Mouse (Mus musculus) neural tube, embryonic 13.5 days (tissue): ENCODE measurements at regions not wholly inside any gene's neighbourhood (a gene's known extent, or its start where the extent isn't known, plus 50 kb on each side); places are given as distances from the start of the nearest gene placed in this dataset.

Experiments
- ATAC-seq: fragments of 200-750 bp; cut with Nextera tagmentation; 2 replicates; pipeline ENCODE4 v1.8.0; 2017; ENCODE audit warnings: low read depth, mild to moderate bottlenecking, moderate TSS enrichment, moderate library complexity
- H3K27ac ChIP-seq: fragments of 300-500 bp; sonication (generic); replicated peaks from 2 replicates; pipeline ENCODE4 v1.5.1; 2015; ENCODE audit warnings: moderate library complexity, mild to moderate bottlenecking, inconsistent platforms
- H3K27me3 ChIP-seq: fragments of 300-500 bp; sonication (generic); 2 replicates; pipeline ENCODE4 v1.6.1; 2015; ENCODE audit warnings: mild to moderate bottlenecking, inconsistent platforms
- H3K36me3 ChIP-seq: fragments of 300-500 bp; sonication (generic); 2 replicates; pipeline ENCODE4 v1.6.1; 2015; ENCODE audit warnings: mild to moderate bottlenecking, inconsistent platforms
- H3K4me1 ChIP-seq: fragments of 300-500 bp; sonication (generic); replicated peaks from 2 replicates; pipeline ENCODE4 v1.6.1; 2015; ENCODE audit warnings: inconsistent platforms
- H3K4me2 ChIP-seq: fragments of 300-500 bp; sonication (generic); 2 replicates; pipeline ENCODE4 v1.6.1; 2015; ENCODE audit warnings: inconsistent platforms, mild to moderate bottlenecking, moderate library complexity
- H3K4me3 ChIP-seq: fragments of 300-500 bp; sonication (generic); 2 replicates; pipeline ENCODE4 v1.5.1; 2015; ENCODE audit warnings: mild to moderate bottlenecking, inconsistent platforms
- H3K9ac ChIP-seq: fragments of 300-500 bp; sonication (generic); 2 replicates; pipeline ENCODE4 v1.6.1; 2015; ENCODE audit warnings: moderate library complexity, mild to moderate bottlenecking, inconsistent platforms
- H3K9me3 ChIP-seq: fragments of 300-500 bp; sonication (generic); 2 replicates; pipeline ENCODE4 v1.6.1; 2016; ENCODE audit warnings: inconsistent platforms
- WGBS: fragments of 180-500 bp; shearing (Covaris S2); methylation state at CpG from one replicate; pipeline ENCODE4 v1.1.7; 2015; 5-methylcytosine and 5-hydroxymethylcytosine counted together

DNA sequence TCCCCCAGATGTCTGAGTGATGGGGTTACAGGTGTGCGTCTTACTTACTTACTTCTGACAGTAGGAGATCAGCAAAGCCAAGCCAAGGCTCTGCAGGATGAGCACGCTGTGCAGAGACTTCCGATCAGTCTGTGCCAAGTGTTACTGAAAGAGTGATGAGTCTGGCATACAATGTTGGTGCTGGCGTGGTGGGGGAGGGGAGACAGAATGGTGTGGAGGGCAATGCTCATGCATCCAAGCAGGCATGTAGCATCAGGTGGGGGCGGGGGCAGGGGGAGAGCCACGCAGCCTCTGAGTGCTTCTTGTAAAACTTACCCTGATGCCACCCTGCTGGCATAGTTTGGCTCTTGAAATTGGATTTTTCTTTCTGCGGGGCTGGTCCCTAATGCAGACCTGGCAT is 315.8 kb downstream of the Adra2a start:
- no peak for ATAC-seq
- H3K4me3 ChIP-seq: no peak overlapping the region
- H3K9ac ChIP-seq: no peak overlapping the region
- no peak overlapping the region for H3K4me2 ChIP-seq
- no peak overlapping the region for H3K27ac ChIP-seq
- no peaks in the 10 kb centered on the region for H3K9me3 ChIP-seq
- no peaks in the 10 kb centered on the region for H3K36me3 ChIP-seq
- H3K27me3 ChIP-seq: no peaks in the 10 kb centered on the region
- no peaks in the 10 kb centered on the region for H3K4me1 ChIP-seq
- 88% methylated on average over 7 of the region's 7 CpGs for WGBS

DNA sequence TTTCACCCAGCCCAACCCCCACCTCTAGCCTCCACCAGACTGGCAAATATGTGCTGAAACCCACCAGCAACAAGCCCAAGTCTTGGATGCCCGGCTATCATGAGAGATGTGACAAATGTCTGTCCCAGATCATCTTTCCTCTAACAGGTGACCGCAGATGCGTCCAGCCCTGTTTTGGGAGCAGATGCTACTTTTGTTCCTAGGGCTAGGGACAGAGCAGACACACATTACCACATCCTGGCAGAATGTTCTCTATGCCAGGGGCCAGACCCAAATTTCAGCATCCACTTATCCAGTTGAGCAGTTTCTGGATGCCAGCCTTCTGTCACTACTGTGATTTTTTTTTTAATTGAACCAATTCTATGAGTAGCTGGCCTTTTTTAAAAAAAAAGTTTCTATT is 316.7 kb downstream of the Adra2a start:
- 88% methylated on average over 3 of the region's 3 CpGs for WGBS
- Histone ChIP-seq H3K36me3 (no peaks in the 10 kb centered on the region), H3K9me3 (no peaks in the 10 kb centered on the region), H3K27me3 (no peaks in the 10 kb centered on the region), H3K4me3 (no peak overlapping the region), H3K4me1 (no peaks in the 10 kb centered on the region), H3K9ac (no peak overlapping the region), H3K4me2 (no peak overlapping the region), H3K27ac (no peak overlapping the region)
- no peak for ATAC-seq

DNA sequence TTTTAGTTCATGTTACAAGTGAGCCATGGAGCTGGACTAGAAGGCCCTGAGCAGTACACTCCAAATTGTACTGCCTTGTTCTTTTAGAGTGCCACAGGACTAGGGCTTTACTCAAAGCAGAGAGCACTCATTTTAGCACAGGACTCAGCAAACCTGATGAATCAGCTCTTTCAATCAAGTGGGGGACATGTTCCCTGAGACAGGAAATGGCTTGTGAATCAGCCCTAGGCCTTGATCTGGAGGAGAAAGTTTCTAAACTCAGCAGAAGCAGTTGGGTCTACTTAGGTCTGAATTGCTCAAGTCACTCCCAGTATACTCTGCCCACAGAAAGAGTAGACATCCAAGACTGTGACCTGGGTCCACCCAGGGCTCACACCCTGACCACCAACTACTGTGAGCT is 341.1 kb downstream of the Adra2a start:
- Histone ChIP-seq H3K9me3 (no peaks in the 10 kb centered on the region), H3K27ac (no peak overlapping the region), H3K9ac (no peak overlapping the region), H3K4me3 (no peak overlapping the region), H3K4me2 (no peak overlapping the region), H3K4me1 (no peaks in the 10 kb centered on the region), H3K36me3 (no peaks in the 10 kb centered on the region), H3K27me3 (no peaks in the 10 kb centered on the region)
- no peak for ATAC-seq

DNA sequence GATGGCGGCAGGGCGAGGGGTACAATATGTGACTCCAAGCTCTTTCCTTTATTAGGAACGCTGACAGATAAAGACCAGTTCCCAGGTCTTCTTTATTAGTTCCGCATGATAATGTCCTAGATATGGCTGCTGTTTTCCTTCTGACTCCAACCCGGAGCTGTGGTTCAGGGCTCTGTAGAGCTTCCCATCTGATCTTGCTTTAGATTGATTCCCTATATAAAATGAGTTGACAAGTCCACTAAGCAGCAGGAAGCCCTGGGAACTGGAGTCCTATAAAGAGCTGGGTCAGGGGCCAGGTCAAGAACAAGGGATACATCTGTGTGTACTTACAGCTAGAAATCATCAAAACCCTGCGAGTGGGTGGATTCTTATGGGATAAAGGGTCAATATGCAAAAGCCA is 347.5 kb downstream of the Adra2a start:
- WGBS: 49% methylated on average over 6 of the region's 6 CpGs
- no peak for ATAC-seq
- no peak overlapping the region for H3K4me2 ChIP-seq
- no peak overlapping the region for H3K4me3 ChIP-seq
- H3K36me3 ChIP-seq: no peaks in the 10 kb centered on the region
- H3K27ac ChIP-seq: no peak overlapping the region
- no peak overlapping the region for H3K9ac ChIP-seq
- no peaks in the 10 kb centered on the region for H3K27me3 ChIP-seq
- H3K4me1 ChIP-seq: no peaks in the 10 kb centered on the region
- H3K9me3 ChIP-seq: no peaks in the 10 kb centered on the region

DNA sequence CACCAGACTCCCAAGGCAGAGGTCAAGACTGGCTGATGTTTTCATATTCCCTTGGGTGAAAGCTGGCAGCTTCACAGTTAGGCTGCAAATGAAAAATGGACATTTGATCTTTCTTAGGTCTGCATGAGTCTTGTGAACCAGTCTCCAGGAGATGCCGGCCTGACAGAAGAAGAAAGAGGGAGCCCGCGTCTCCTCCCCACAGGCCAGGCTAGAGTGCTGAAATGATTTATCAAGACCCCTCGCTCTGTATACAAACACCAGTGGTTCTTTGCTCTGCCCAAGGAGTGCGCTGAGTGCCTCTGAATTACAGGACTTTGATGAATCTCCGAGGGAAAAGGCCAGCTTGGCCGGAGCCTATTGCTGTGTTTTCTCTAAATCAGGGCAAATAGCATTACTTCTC is 355.7 kb downstream of the Adra2a start:
- no peak overlapping the region for H3K4me2 ChIP-seq
- WGBS: 56% methylated on average over 7 of the region's 7 CpGs
- no peaks in the 10 kb centered on the region for H3K4me1 ChIP-seq
- ATAC-seq: no peak
- no peak overlapping the region for H3K27ac ChIP-seq
- no peak overlapping the region for H3K9ac ChIP-seq
- no peaks in the 10 kb centered on the region for H3K36me3 ChIP-seq
- H3K9me3 ChIP-seq: no peaks in the 10 kb centered on the region
- no peaks in the 10 kb centered on the region for H3K27me3 ChIP-seq
- no peak overlapping the region for H3K4me3 ChIP-seq

DNA sequence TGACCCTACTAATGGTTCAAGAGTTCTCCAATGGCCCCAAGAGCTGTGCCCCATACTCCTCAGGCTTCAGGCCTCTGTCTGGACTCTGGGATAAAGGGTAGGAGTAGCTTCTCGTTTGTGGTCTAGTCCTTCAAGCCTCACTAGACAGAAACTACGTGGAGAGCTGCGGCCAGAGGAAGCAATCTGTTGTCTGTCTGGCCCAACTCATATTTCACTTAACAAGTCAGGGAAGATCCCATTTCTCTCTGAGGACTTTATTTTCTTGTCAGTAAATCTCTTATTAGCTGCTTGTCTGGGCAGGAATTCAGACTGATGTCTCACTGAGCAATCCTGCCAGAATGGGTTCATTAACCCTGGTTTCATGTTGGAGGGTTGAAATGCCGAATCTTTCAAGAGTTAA is 364.0 kb downstream of the Adra2a start:
- Histone ChIP-seq H3K9me3 (no peaks in the 10 kb centered on the region), H3K27ac (no peak overlapping the region), H3K4me2 (no peak overlapping the region), H3K4me1 (no peaks in the 10 kb centered on the region), H3K36me3 (no peaks in the 10 kb centered on the region), H3K27me3 (no peaks in the 10 kb centered on the region), H3K4me3 (no peak overlapping the region), H3K9ac (no peak overlapping the region)
- WGBS: 83% methylated on average over 4 of the region's 4 CpGs
- no peak for ATAC-seq

DNA sequence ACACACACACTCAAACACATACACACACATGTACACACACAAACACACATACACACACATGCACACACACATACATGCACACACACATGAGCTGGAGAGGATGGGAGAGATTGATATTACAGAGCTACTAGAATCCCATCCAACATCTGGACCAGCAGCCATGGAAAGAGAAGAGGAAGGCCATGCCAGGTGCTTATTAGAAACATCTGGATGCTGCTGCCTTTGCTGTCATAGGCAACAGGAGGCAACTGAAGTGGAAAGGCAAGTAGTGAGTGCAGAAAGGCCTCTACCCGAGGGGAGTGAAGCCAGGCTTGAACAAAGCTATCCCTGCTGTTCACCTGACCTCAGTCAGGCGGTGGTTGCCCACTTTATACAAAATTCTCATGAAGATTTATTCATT is 385.1 kb downstream of the Adra2a start:
- 60% methylated on average over 2 of the region's 2 CpGs for WGBS
- no peak overlapping the region for H3K4me2 ChIP-seq
- H3K9me3 ChIP-seq: peaks cover 5% of the 10 kb centered on the region; the same call in 1 of the 2 replicates
- no peak overlapping the region for H3K4me3 ChIP-seq
- H3K9ac ChIP-seq: no peak overlapping the region
- H3K27ac ChIP-seq: no peak overlapping the region
- H3K4me1 ChIP-seq: no peaks in the 10 kb centered on the region
- no peak for ATAC-seq
- H3K27me3 ChIP-seq: no peaks in the 10 kb centered on the region
- H3K36me3 ChIP-seq: no peaks in the 10 kb centered on the region

DNA sequence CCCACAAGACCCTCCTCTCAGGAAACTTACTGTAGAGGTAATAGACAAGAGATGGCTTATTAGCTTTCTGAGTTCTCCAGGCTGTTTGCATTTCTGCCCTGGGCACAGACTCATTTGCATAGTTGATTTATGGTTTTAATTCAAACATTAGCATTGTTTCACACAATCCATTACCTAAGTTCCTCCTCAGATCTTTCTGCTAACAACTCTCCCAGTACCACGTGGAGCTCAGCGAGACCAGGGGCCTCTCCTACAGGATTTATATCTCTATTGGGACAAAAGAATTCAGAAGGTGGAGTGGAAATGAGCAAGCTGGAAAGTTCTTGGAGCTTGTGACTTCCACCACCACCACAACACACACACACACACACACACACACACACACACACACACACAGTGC is 396.8 kb downstream of the Adra2a start:
- 8% methylated on average over 2 of the region's 2 CpGs for WGBS

DNA sequence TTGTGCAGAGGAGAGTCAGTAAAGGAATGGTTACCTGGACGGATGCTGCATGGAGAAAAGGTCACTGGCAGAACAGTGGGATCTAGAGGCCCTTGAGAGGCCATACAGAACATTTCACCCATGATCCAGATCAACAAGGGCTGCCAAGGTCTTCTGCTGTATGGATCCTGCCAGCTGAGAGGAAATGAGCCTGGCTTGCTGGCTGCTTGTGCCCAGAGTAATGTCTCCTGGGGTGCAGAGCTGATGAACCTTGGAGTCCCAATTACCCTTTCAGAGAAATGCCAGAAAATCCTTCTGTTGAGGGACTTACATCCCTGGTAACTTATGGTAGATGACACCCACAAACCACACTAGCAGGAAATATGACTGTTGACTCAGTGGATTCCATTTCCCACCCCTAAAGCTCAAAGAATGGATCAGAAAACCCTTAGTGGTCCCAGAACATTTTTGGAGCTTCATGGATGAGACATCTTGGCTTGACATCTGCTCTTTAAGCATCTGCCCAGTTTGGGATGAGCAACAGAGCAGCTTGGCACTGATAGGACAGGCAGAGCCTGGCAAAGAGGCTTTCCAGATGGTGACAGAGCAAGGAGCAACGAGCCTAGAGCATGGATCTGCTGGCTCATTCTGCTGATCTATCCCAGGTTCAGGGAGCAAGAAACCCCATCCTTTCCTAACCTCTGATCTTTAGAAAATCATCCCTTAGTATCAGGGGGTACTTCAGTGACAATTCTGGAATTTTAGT is 416.6 kb downstream of the Adra2a start:
- H3K4me1 ChIP-seq: no peaks in the 10 kb centered on the region
- no peak overlapping the region for H3K9ac ChIP-seq
- H3K36me3 ChIP-seq: no peaks in the 10 kb centered on the region
- H3K27ac ChIP-seq: no peak overlapping the region
- ATAC-seq: no peak
- WGBS: 63% methylated on average over 2 of the region's 2 CpGs
- H3K4me3 ChIP-seq: no peak overlapping the region
- H3K27me3 ChIP-seq: no peaks in the 10 kb centered on the region
- H3K4me2 ChIP-seq: no peak overlapping the region
- H3K9me3 ChIP-seq: no peaks in the 10 kb centered on the region

More for the DNA sequence above, 396.8 kb downstream of the Adra2a start:
- H3K4me2 ChIP-seq: no peak overlapping the region
- no peaks in the 10 kb centered on the region for H3K9me3 ChIP-seq
- no peak overlapping the region for H3K4me3 ChIP-seq
- ATAC-seq: peak; percentile 23; the same call in 1 of the 2 replicates
- no peak overlapping the region for H3K9ac ChIP-seq
- H3K27me3 ChIP-seq: no peaks in the 10 kb centered on the region
- peak overlapping the region; percentile 15; the same call in 1 of the 2 replicates for H3K27ac ChIP-seq
- peaks cover 14% of the 10 kb centered on the region for H3K4me1 ChIP-seq
- no peaks in the 10 kb centered on the region for H3K36me3 ChIP-seq

DNA sequence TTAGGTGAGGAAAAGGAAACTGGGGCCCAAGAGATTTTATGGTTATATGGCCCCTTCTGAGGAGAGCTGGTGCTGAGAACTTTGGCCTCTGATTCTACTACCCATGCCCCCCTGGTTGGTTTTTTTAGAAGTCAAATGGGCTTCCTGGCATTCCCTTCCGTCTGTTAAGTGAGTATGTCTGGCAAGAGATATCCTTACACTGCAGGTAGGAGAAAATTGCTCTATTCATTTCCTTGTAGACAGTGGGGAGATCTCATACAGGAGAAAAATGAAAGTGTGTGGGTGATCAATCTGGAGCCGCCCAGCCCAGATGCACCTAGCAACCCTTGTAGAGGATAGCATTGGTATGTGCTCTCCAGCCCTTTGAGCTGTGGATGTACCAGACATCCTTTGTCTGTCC is 418.5 kb downstream of the Adra2a start:
- Histone ChIP-seq H3K36me3 (no peaks in the 10 kb centered on the region), H3K9ac (no peak overlapping the region), H3K4me2 (no peak overlapping the region), H3K27ac (no peak overlapping the region), H3K9me3 (no peaks in the 10 kb centered on the region), H3K27me3 (no peaks in the 10 kb centered on the region), H3K4me3 (no peak overlapping the region), H3K4me1 (no peaks in the 10 kb centered on the region)
- ATAC-seq: no peak
- WGBS: 81% methylated on average over 2 of the region's 2 CpGs

DNA sequence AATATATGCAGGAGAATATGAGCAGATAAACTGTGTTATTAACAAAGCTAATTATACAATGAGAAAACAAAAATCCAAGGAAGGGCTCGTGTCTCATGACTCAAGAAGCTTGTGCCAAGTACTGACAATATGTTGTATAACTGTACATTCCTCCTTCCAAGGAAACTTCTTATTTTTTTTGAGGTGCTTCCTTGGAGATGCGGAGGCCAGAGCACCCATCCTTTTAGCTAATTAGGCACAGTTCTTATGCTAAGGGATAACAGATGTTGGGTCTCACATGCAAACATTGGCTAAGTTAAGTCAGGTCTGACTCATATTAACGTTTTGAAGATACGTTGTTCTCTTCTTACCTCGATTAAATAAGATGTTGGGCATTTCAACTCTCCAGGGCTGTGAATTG is 426.1 kb downstream of the Adra2a start:
- H3K9me3 ChIP-seq: no peaks in the 10 kb centered on the region
- ATAC-seq: no peak
- H3K4me1 ChIP-seq: no peaks in the 10 kb centered on the region
- no peak overlapping the region for H3K9ac ChIP-seq
- no peak overlapping the region for H3K4me3 ChIP-seq
- H3K36me3 ChIP-seq: no peaks in the 10 kb centered on the region
- 88% methylated on average over 5 of the region's 5 CpGs for WGBS
- H3K27me3 ChIP-seq: no peaks in the 10 kb centered on the region
- H3K27ac ChIP-seq: no peak overlapping the region
- H3K4me2 ChIP-seq: no peak overlapping the region

DNA sequence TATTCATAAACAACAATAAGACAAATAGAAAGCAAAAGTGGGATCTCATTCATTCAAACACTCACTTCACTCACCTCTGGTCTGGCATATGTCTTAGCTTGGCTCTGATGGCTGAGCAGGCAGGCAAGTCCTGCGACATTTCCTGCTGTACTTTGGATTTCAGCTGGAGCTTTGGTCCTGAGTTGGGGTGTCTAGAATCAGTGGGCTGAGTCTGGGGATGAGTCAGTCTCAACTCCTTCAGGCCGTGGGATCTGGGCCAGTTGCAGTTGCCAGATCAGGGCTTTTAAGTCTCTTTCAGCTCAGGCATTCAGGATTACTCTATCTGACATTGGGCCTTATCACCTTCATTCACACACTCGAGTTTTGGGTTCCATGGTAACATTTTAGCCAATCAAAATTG is 454.1 kb downstream of the Adra2a start:
- H3K27me3 ChIP-seq: no peaks in the 10 kb centered on the region
- no peak overlapping the region for H3K27ac ChIP-seq
- H3K4me3 ChIP-seq: no peak overlapping the region
- H3K4me1 ChIP-seq: no peaks in the 10 kb centered on the region
- ATAC-seq: no peak
- H3K9ac ChIP-seq: no peak overlapping the region
- WGBS: 78% methylated on average over 3 of the region's 3 CpGs
- no peaks in the 10 kb centered on the region for H3K9me3 ChIP-seq
- no peak overlapping the region for H3K4me2 ChIP-seq
- no peaks in the 10 kb centered on the region for H3K36me3 ChIP-seq

DNA sequence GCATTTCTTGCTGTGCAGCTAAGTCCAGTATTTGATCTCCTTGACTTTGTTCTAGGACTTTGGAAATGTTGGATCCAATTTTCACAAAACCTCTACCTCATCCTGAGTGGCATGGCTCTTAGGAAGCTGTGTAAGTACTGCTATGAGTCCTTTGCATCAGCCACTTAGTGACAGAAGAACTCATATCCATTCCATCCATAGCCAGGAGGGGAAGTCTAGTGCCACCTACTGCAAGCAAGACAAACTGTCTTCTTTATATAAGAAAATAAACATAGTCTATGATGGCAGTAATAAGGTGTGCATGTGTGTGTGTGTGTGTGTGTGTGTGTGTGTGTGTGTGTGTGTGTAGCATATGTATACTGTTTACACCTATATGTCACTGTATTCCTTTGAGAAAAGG is 489.9 kb downstream of the Adra2a start:
- ATAC-seq: no peak
- no peak overlapping the region for H3K4me3 ChIP-seq
- no peak overlapping the region for H3K4me2 ChIP-seq
- no peaks in the 10 kb centered on the region for H3K9me3 ChIP-seq
- no peak overlapping the region for H3K9ac ChIP-seq
- no peaks in the 10 kb centered on the region for H3K4me1 ChIP-seq
- H3K36me3 ChIP-seq: no peaks in the 10 kb centered on the region
- no peaks in the 10 kb centered on the region for H3K27me3 ChIP-seq
- H3K27ac ChIP-seq: no peak overlapping the region
